Mouse (Mus musculus) small intestine, adult 2 months (tissue): ENCODE measurements around the gene Wdr17.

ENCODE experiments used
- CTCF ChIP-seq: fragments of 200-500 bp; IDR thresholded peaks from 2 replicates; pipeline ENCODE4 v1.5.1; 2012; ENCODE audit warnings: low read depth, mild to moderate bottlenecking, control low read depth, inconsistent platforms, low read length, moderate library complexity, mixed read lengths; ENCODE audit not compliant: insufficient replicate concordance, insufficient read length; ENCODE audit errors: extremely low read depth
- POLR2A ChIP-seq: fragments of 200-500 bp; IDR thresholded peaks from 2 replicates; pipeline ENCODE4 v1.6.1; 2012; ENCODE audit warnings: low read depth, mild to moderate bottlenecking, control low read depth, inconsistent platforms, low read length, moderate library complexity

GRCm38 (mm10) chr8:54806173-54806572 lies 80.8 kb downstream of the Wdr17 start:
- TF ChIP-seq POLR2A (no peak), CTCF (no peak)
